Mouse (Mus musculus) regulatory T cell (primary cell): ENCODE data around the gene Sncb.

ENCODE experiments used
- in situ Hi-C: fragments of 300-600 bp; cut with MboI, MseI; formaldehyde crosslinking; loops from one replicate; pipeline ENCODE4 v1.15.1; 2025; ENCODE audit warnings: high pct_unique_total_duplicates

Sncb gene

DNA sequence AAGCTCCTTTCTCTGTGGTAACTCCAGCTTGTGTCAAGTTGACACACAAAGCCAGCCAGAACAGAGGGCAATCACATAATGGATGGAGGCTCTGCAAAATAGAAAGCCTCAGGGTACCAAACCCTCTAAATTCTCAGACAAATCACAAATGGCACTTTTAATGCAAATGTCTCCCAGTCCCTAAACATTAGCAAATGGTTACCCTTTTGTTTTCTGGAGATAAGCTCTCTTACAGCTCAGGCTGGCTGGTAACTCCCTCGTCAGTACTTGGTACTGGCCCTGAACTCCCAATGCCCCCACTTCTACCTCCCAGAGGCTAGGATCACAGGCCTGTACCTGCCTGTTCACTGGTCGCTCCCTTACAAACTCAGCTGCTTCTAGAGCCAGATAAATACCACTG, 16.8 kb upstream of the Sncb start:
- in situ Hi-C loops, result no loop called here

DNA sequence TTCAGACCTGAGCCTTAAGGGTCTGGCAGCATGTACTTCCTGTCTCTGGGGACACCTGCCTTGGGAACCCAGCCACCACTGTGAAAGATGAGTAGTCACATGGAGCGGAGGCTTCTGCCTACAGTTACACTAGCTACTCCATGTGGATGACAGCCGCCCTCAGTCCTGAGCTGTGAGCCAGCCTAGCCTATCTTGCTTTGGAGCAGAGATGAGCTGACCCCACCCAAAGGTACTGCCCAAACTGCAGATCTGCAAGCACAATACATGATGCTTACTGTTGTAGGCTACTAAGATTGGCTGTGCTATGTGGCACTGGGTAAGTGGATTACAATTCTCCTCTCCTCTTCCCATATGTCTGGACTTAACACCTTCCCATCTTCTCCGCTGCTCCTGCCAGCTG, 14.7 kb upstream of the Sncb start:
- in situ Hi-C loops, result no loop called here

GRCm38 (mm10) chr13:54780592-54780991, 14.2 kb upstream of the Sncb start:
- in situ Hi-C loops, result no loop called here

DNA sequence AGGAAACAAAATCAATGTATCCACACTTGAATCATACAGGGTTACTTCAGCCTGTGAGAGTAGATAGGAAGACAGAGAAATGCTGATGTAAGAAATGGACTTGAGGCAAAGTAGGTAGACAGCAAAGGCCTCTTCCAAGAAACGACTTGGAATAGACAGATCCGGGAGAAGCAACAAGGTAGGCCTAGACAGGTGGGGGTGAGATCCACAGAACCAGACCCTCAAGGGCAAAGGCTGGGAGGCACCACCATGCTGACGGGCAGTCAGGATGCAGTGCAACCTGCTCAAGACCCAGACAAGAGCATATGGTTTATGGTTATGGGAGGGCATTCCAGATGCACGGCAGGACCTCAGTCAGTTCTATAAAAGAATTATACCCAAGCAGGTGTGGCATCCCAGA, 617 bp upstream of the Sncb start:
- in situ Hi-C loops, result no loop called here

DNA sequence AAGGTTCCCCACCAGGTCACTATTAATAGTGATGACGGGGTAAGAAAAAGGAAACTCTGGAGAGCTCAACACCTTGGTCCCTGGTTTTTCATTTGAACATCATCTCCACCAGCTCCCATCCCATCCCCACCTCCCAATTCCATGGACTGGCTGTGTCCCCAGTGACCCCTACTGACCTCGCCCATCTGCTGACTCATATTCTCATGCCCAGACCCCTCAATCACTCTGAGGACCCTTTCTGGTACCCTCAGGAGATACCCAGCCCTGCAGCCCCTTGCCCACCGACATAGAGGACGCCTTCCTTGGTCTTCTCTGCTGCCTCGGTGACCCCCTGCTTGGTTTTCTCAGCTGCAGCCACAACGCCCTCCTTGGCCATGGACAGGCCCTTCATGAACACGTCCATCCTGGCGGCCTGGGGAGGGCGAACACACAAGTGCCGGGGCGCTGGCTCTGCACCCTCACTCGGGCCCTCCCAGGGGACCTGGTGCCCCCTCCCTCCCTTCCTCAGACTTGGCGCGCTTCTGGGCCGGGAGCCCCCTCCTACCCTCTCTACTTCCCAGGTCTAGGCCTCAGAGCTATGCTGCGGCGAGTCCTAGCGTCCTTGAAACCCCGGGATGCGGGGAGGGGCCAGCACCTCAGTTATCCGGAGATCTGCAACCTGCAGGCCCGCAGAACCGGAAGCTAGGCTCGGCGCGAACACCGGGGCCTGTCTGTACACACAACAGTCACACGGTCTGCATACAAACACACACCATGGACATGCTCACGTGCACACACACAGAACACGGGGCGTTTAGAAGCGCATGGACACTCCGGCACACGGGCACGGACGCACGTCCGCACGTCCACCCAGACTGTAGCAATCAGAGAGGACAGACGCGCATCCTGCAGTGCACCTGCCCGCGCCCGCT, 859 bp downstream of the Sncb start:
- in situ Hi-C loops, result no loop called here

- in situ Hi-C loops, result no loop called here
These were observed 5.5 kb downstream of the Sncb start for GRCm38 (mm10) chr13:54760906-54761305.

DNA sequence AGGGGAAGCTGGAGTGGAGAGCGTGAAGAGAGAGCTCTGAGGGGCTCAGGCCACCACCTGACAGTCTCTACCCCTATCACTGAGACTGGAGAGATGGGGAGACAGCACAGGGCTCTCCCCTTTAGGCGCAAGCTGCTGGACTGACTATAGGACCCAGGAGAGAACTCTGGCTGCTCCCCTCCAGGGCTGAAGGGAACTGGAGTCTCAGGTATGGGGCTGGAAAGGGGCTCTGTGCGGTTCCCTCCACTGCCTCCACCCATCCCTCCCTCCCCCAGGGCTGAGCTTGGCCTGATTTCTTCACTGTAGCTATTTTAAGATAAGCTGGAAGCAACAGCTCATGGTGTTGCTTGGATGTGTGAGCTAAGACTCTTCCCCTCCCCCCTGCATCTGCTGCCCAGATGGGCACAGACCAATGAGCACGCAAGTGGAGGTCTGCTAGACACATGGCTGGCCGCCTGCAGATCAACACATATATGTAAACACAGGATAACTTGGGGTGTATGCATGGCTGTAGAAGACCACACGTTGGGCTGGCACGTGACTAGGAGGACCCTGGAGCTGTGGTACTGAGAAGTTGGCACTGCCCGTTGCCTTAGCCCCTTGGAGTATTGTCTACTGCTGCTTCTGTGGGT, 6.1 kb downstream of the Sncb start:
- in situ Hi-C loops, result no loop called here

GRCm38 (mm10) chr13:54759496-54759895, 6.9 kb downstream of the Sncb start:
- in situ Hi-C loops, result no loop called here

DNA sequence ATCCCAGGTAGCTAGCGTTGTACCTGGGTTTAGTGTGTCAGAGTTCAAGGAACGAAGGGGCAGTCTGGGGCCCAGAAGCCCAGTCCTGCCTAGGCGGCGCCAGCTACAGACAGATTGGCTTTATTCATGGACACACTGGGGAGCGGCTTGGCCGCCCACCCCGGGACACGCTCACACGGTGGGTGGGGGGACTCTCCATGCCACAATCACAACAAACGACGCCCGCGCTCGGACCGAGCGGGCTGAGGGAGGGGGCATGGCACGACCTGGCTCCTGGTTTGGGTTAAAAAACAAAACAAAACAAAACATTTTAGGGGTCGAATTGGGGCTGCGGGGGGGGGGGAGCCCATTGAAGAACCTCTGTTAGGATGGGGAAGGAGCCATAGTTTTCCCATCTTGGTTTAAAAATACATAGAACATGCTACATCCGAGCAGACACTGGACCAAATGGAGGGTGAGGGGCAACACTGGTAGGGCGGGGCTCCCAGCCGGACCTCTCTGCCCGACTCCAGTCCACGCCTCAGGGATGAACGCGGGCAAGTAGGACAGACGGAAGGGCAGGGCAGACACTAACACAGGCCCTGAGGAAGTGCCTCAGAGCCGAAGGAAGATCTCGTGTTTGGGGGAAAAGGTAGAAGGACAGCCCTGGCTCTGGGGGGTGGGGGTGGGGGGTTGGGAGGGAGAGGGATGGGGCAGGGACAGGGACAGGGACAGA, 7.5 kb downstream of the Sncb start:
- in situ Hi-C loops, result no loop called here

GRCm38 (mm10) chr13:54758045-54758755, 8.2 kb downstream of the Sncb start:
- in situ Hi-C loops, result no loop called here

- in situ Hi-C loops, result no loop called here
These were observed 9.1 kb downstream of the Sncb start for GRCm38 (mm10) chr13:54757093-54757830.

DNA sequence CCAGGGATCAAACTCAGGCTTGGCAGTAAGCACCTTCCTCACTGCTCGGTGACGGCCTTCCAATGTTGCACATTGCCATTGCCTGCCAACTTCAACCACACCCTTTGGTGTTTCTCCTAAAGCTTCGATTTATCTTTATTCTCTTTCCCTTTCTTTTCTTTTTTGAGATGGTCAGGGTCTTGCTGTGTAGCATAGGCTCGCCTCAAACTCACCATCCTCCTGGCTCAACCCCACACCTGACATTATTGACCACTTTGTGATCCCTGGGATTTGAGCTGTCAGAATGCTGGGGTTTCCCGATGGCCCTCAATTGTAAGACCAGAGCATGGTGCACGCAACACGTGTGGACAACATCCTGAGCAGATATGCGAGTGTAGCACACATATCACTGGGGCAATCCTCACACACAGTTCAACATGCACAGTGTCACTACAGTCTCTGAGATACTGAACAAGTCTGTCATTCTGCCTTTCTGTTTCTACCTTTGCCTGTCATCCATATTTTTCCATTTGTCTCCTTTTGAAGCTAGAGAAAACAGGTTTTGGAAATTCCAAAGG, 10.2 kb downstream of the Sncb start:
- in situ Hi-C loops, result no loop called here

- in situ Hi-C loops, result no loop called here
These were observed 11.1 kb downstream of the Sncb start for GRCm38 (mm10) chr13:54755201-54755830.

DNA sequence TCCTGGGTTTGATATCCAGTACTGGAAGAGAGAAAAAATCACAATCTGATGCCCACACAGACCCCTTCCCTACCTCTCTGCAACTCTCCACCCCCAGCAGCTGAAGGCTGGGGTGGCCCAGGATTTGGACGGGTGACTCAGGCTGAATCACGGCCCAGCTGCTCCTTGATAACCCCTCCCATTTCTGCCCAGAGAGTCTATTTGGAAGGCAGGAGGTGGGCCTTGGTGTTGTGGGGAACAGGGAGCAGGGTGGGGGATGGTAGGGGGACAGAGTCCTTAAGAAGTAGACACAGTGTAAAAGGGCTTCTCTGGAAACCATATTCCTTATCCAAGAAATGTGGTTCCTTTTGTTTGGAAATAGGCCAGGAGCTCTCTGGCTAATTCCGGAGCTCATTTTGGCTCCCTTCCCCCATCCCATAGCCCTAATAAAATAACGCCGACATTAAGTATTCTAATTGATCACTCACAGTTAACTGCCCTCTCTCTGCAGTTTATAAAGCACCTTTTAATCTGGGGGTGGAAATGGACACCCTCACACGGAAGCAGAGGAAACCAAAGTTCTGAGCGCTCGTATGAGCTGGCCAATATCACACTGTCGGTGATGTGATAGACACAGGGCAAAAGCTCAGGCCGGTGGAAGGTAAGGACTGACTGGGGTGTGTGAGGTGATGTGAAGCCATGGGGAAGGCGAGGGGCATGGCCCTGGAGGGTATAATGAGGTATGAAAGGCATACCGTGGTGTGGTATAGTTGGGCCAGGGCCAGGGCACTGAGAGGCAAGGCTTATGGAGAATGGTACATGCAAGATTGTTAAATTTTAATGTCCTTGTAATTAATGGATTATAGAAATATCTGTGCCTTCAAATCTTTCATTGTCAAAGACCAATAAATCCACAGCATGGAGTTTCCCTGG, 12.0 kb downstream of the Sncb start:
- in situ Hi-C loops, result no loop called here

DNA sequence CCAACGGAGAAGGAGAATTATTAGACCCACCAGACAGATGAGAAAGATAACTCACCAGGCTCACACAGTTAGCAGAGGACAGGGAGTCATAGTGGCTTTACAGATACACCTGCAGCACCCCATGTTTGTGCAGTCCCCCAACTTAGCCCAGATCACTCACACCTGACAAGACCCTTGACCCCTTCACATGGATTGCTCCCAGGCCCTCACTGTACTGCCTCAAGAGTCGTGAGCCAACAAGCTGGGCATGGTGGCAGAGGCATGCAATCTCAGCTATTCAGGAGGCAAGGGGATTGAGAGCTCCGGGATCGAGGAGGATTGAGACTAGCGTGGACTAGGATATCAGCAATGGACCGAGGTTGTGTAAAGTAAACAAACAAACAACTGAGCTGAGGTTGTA, 12.7 kb downstream of the Sncb start:
- in situ Hi-C loops, result no loop called here

DNA sequence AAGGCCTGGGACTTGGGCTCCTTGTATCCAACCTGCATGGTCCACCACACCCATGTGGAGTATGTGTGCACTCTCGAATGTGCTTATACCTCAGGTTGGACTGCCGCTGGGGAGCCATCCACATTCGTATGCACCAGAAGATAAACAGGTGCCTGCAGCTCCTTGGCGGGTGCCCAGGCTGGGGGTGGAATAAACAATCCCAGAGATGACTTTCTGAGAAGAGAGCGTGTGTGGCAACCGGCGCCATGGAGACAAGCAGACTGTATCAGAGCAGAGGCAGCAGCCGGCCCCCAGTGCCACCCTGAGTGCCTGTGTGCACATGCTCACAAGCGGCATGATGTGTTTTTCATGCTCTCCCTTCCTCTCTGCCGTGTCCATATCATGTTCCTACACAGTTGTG, 13.7 kb downstream of the Sncb start:
- in situ Hi-C loops, result no loop called here

DNA sequence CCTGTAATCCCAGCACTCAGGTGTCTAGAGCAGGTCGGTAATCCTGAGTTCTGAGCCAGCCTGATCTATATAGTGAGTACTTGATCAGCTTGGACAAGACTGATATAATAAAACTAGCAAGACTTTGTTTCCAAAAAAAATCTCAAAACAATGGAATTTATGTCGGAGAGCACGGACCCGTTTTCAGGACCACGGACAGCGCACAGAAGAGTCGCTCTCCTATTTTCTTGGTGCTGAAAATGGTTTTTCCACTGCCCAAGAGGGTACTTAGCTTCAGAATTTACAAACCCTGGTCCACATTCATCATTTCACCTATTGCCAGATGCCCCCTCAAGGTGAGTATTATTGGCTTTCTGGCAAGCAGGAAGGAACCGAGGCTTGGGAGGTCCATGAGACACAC, 15.7 kb downstream of the Sncb start:
- in situ Hi-C loops, result no loop called here

DNA sequence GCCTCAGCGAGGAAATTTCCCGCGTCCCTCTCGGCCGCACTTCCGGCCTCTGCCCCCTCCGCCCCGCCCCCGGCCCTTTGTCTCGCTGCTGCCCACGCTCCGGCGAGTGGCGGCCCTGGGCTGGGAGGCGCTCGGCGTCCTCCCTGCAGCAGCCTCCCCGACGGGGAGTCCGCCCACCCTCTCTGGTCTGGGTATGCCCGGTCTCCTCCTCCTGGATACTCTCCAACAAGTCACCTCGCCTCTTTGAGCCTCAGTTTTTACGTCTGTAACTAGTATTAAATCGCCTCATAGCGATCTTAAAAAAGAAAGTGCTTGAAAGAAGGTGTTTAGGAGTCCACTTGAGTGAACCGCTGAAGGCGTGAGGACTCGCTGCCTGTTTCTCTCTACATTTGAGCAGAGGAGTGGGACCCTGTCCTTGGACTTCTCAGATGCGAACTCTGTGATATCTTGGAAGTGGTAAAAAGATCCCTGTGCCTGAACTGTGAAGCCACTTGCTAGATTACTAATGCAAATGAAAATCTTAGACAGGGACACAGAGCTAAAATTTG, 16.5 kb downstream of the Sncb start, which contains the start of gene Gprin1:
Gprin1 (minus strand) TSS at position 11 of the 548 bp plus-strand sequence.
- in situ Hi-C loops, result no loop called here
